Mouse (Mus musculus): ENCODE results near the gene Atp2b1. TPM values are rescaled to one million over a fixed set of nuclear protein-coding genes. Genes with fewer than 3 reads are reported as not detected.
A peak's percentile ranks its signal among the peaks of the same experiment; 100 is the strongest.

Atp2b1 gene
- 171 and 173 TPM in 2 replicates for polyA plus RNA-seq (2014; fragmentation: Nextera tagmentation; extraction: Ambion mirVana)

- Histone ChIP-seq H3K36me3 (ENCODE audit: control insufficient read depth, insufficient read depth, low read length) (no peaks in the 10 kb centered on the region), H3K27ac (ENCODE audit: low read depth) (peak within 1 kb of the TSS; percentile 99), H3K27me3 (replicated peaks; ENCODE audit: control insufficient read depth, insufficient read depth, low read length) (no peaks in the 10 kb centered on the region), H3K4me3 (ENCODE audit: low read depth, low read length) (peak within 1 kb of the TSS; percentile 77), H3K9ac (ENCODE audit: low read length) (peak within 1 kb of the TSS; percentile 97), H3K4me1 (replicated peaks; ENCODE audit: control insufficient read depth, insufficient read depth, low read length) (peaks cover 9% of the 10 kb centered on the region; the same call in 1 of the 2 replicates), H3K9me3 (ENCODE audit: control insufficient read depth, low read length) (no peaks in the 10 kb centered on the region), H3K4me2 (ENCODE audit: low read length) (peak within 1 kb of the TSS; percentile 77)
- peak; percentile 95 for ATAC-seq (replicated peaks; ENCODE audit: low FRiP score, low TSS enrichment, low read depth)
- WGBS = under 1% methylated on average over 81 of the region's 120 CpGs
- DNase-seq (ENCODE audit: low spot score) = peak; percentile 96
Measured at GRCm38 (mm10) chr10:98913961-98914809, at the start of gene Atp2b1. Atp2b1 (plus strand) TSS chr10:98914406.

GRCm38 (mm10) chr10:98864851-98865250, 49.4 kb upstream of the Atp2b1 start:
- no peak overlapping the region for H3K9ac ChIP-seq (ENCODE audit: low read length)
- H3K27me3 ChIP-seq (replicated peaks; ENCODE audit: control insufficient read depth, insufficient read depth, low read length) = no peaks in the 10 kb centered on the region
- no peak overlapping the region for H3K4me3 ChIP-seq (ENCODE audit: low read depth, low read length)
- WGBS = 45% methylated on average over 3 of the region's 3 CpGs
- no peak overlapping the region for H3K4me2 ChIP-seq (ENCODE audit: low read length)
- no peaks in the 10 kb centered on the region for H3K4me1 ChIP-seq (replicated peaks; ENCODE audit: control insufficient read depth, insufficient read depth, low read length)
- ATAC-seq (replicated peaks; ENCODE audit: low FRiP score, low TSS enrichment, low read depth) (no peak), DNase-seq (ENCODE audit: low spot score) (no peak)
- H3K27ac ChIP-seq (ENCODE audit: low read depth) = no peak overlapping the region
- H3K36me3 ChIP-seq (ENCODE audit: control insufficient read depth, insufficient read depth, low read length) = no peaks in the 10 kb centered on the region
- no peaks in the 10 kb centered on the region for H3K9me3 ChIP-seq (ENCODE audit: control insufficient read depth, low read length)

- H3K4me3 ChIP-seq (ENCODE audit: low read depth, low read length) = no peak overlapping the region
- H3K9me3 ChIP-seq (ENCODE audit: control insufficient read depth, low read length) = no peaks in the 10 kb centered on the region
- H3K27me3 ChIP-seq (replicated peaks; ENCODE audit: control insufficient read depth, insufficient read depth, low read length) = no peaks in the 10 kb centered on the region
- no peaks in the 10 kb centered on the region for H3K4me1 ChIP-seq (replicated peaks; ENCODE audit: control insufficient read depth, insufficient read depth, low read length)
- H3K36me3 ChIP-seq (ENCODE audit: control insufficient read depth, insufficient read depth, low read length) = no peaks in the 10 kb centered on the region
- H3K27ac ChIP-seq (ENCODE audit: low read depth) = no peak overlapping the region
- no peak overlapping the region for H3K4me2 ChIP-seq (ENCODE audit: low read length)
- no peak overlapping the region for H3K9ac ChIP-seq (ENCODE audit: low read length)
- DNase-seq (ENCODE audit: low spot score) = no peak
- WGBS = 96% methylated on average over 5 of the region's 5 CpGs
- ATAC-seq (replicated peaks; ENCODE audit: low FRiP score, low TSS enrichment, low read depth) = no peak
Measured at GRCm38 (mm10) chr10:98866836-98867370, 47.3 kb upstream of the Atp2b1 start.

- no peak for ATAC-seq (replicated peaks; ENCODE audit: low FRiP score, low TSS enrichment, low read depth)
Measured at GRCm38 (mm10) chr10:98868351-98868908, 45.8 kb upstream of the Atp2b1 start.

GRCm38 (mm10) chr10:98877855-98878254, 36.4 kb upstream of the Atp2b1 start:
- Histone ChIP-seq H3K9me3 (ENCODE audit: control insufficient read depth, low read length) (no peaks in the 10 kb centered on the region), H3K9ac (ENCODE audit: low read length) (no peak overlapping the region), H3K4me1 (replicated peaks; ENCODE audit: control insufficient read depth, insufficient read depth, low read length) (0 out of 2 replicates have a peak, but pooled peaks cover 3% of the 10 kb centered on the region), H3K4me3 (ENCODE audit: low read depth, low read length) (no peak overlapping the region), H3K27ac (ENCODE audit: low read depth) (no peak overlapping the region), H3K36me3 (ENCODE audit: control insufficient read depth, insufficient read depth, low read length) (no peaks in the 10 kb centered on the region), H3K27me3 (replicated peaks; ENCODE audit: control insufficient read depth, insufficient read depth, low read length) (no peaks in the 10 kb centered on the region), H3K4me2 (ENCODE audit: low read length) (no peak overlapping the region)
- WGBS = 71% methylated on average over 3 of the region's 3 CpGs
- DNase-seq (ENCODE audit: low spot score) = no peak
- no peak for ATAC-seq (replicated peaks; ENCODE audit: low FRiP score, low TSS enrichment, low read depth)

More at GRCm38 (mm10) chr10:98868351-98868908, 45.8 kb upstream of the Atp2b1 start:
- Histone ChIP-seq H3K27me3 (replicated peaks; ENCODE audit: control insufficient read depth, insufficient read depth, low read length) (no peaks in the 10 kb centered on the region), H3K9me3 (ENCODE audit: control insufficient read depth, low read length) (no peaks in the 10 kb centered on the region), H3K4me2 (ENCODE audit: low read length) (no peak overlapping the region), H3K4me3 (ENCODE audit: low read depth, low read length) (no peak overlapping the region), H3K36me3 (ENCODE audit: control insufficient read depth, insufficient read depth, low read length) (no peaks in the 10 kb centered on the region), H3K9ac (ENCODE audit: low read length) (no peak overlapping the region), H3K27ac (ENCODE audit: low read depth) (no peak overlapping the region), H3K4me1 (replicated peaks; ENCODE audit: control insufficient read depth, insufficient read depth, low read length) (no peaks in the 10 kb centered on the region)
- DNase-seq (ENCODE audit: low spot score) = no peak
- WGBS = 71% methylated on average over 4 of the region's 4 CpGs

GRCm38 (mm10) chr10:98878636-98879035, 35.6 kb upstream of the Atp2b1 start:
- ATAC-seq (replicated peaks; ENCODE audit: low FRiP score, low TSS enrichment, low read depth) = no peak

GRCm38 (mm10) chr10:98880057-98880456, 34.1 kb upstream of the Atp2b1 start:
- WGBS = 89% methylated on average over 8 of the region's 8 CpGs
- no peaks in the 10 kb centered on the region for H3K36me3 ChIP-seq (ENCODE audit: control insufficient read depth, insufficient read depth, low read length)
- no peak overlapping the region for H3K4me2 ChIP-seq (ENCODE audit: low read length)
- 0 out of 2 replicates have a peak, but pooled peaks cover 3% of the 10 kb centered on the region for H3K4me1 ChIP-seq (replicated peaks; ENCODE audit: control insufficient read depth, insufficient read depth, low read length)
- no peaks in the 10 kb centered on the region for H3K27me3 ChIP-seq (replicated peaks; ENCODE audit: control insufficient read depth, insufficient read depth, low read length)
- no peak overlapping the region for H3K9ac ChIP-seq (ENCODE audit: low read length)
- no peak overlapping the region for H3K27ac ChIP-seq (ENCODE audit: low read depth)
- no peak overlapping the region for H3K4me3 ChIP-seq (ENCODE audit: low read depth, low read length)
- no peak for ATAC-seq (replicated peaks; ENCODE audit: low FRiP score, low TSS enrichment, low read depth)
- no peak for DNase-seq (ENCODE audit: low spot score)
- no peaks in the 10 kb centered on the region for H3K9me3 ChIP-seq (ENCODE audit: control insufficient read depth, low read length)

More at GRCm38 (mm10) chr10:98878636-98879035, 35.6 kb upstream of the Atp2b1 start:
- no peak overlapping the region for H3K4me3 ChIP-seq (ENCODE audit: low read depth, low read length)
- no peaks in the 10 kb centered on the region for H3K36me3 ChIP-seq (ENCODE audit: control insufficient read depth, insufficient read depth, low read length)
- 0 out of 2 replicates have a peak, but pooled peaks cover 3% of the 10 kb centered on the region for H3K4me1 ChIP-seq (replicated peaks; ENCODE audit: control insufficient read depth, insufficient read depth, low read length)
- no peak for DNase-seq (ENCODE audit: low spot score)
- no peaks in the 10 kb centered on the region for H3K9me3 ChIP-seq (ENCODE audit: control insufficient read depth, low read length)
- H3K27me3 ChIP-seq (replicated peaks; ENCODE audit: control insufficient read depth, insufficient read depth, low read length) = no peaks in the 10 kb centered on the region
- WGBS = 72% methylated on average over 2 of the region's 2 CpGs
- H3K27ac ChIP-seq (ENCODE audit: low read depth) = no peak overlapping the region
- H3K9ac ChIP-seq (ENCODE audit: low read length) = no peak overlapping the region
- H3K4me2 ChIP-seq (ENCODE audit: low read length) = no peak overlapping the region

GRCm38 (mm10) chr10:98880711-98881110, 33.5 kb upstream of the Atp2b1 start:
- H3K9me3 ChIP-seq (ENCODE audit: control insufficient read depth, low read length) = no peaks in the 10 kb centered on the region
- no peaks in the 10 kb centered on the region for H3K27me3 ChIP-seq (replicated peaks; ENCODE audit: control insufficient read depth, insufficient read depth, low read length)
- WGBS = 75% methylated on average over 2 of the region's 2 CpGs
- H3K4me2 ChIP-seq (ENCODE audit: low read length) = no peak overlapping the region
- ATAC-seq (replicated peaks; ENCODE audit: low FRiP score, low TSS enrichment, low read depth) (no peak), DNase-seq (ENCODE audit: low spot score) (no peak)
- H3K4me3 ChIP-seq (ENCODE audit: low read depth, low read length) = no peak overlapping the region
- no peaks in the 10 kb centered on the region for H3K36me3 ChIP-seq (ENCODE audit: control insufficient read depth, insufficient read depth, low read length)
- H3K4me1 ChIP-seq (replicated peaks; ENCODE audit: control insufficient read depth, insufficient read depth, low read length) = 0 out of 2 replicates have a peak, but pooled peaks cover 3% of the 10 kb centered on the region
- no peak overlapping the region for H3K9ac ChIP-seq (ENCODE audit: low read length)
- no peak overlapping the region for H3K27ac ChIP-seq (ENCODE audit: low read depth)
